Mouse (Mus musculus) hindbrain, postnatal 0 days (tissue): ENCODE measurements around the gene Plch1. TPM values are rescaled to one million over a fixed set of nuclear protein-coding genes. Genes with fewer than 3 reads are reported as not detected.
A peak's percentile ranks its signal among the peaks of the same experiment; 100 is the strongest.

Source experiments
- ATAC-seq: fragments of 200-750 bp; cut with Nextera tagmentation; 2 replicates; pipeline ENCODE4 v1.8.0; 2017; ENCODE audit warnings: mild to moderate bottlenecking, moderate TSS enrichment, moderate library complexity
- DNase-seq: peaks from one replicate; pipeline ENCODE4 v3.0.0-alpha.2; 2015; ENCODE audit warnings: low spot score
- H3K27ac ChIP-seq: fragments of 300-500 bp; sonication (generic); 2 replicates; pipeline ENCODE4 v1.5.1; 2014; ENCODE audit warnings: mild to moderate bottlenecking
- H3K27me3 ChIP-seq: fragments of 300-500 bp; sonication (generic); 2 replicates; pipeline ENCODE4 v1.6.1; 2014; ENCODE audit warnings: low read length, mixed read lengths; ENCODE audit not compliant: insufficient read depth
- H3K36me3 ChIP-seq: fragments of 300-500 bp; sonication (generic); 2 replicates; pipeline ENCODE4 v1.6.1; 2014; ENCODE audit warnings: low read length, mixed read lengths; ENCODE audit not compliant: insufficient read depth
- H3K4me1 ChIP-seq: fragments of 300-500 bp; sonication (generic); 2 replicates; pipeline ENCODE4 v1.6.1; 2014; ENCODE audit warnings: antibody characterized with exemption, low read length, mixed read lengths; ENCODE audit not compliant: insufficient read depth
- H3K4me2 ChIP-seq: fragments of 300-500 bp; sonication (generic); 2 replicates; pipeline ENCODE4 v1.6.1; 2014; ENCODE audit warnings: low read depth, mild to moderate bottlenecking, low read length, moderate library complexity, mixed read lengths
- H3K4me3 ChIP-seq: fragments of 300-500 bp; sonication (generic); 2 replicates; pipeline ENCODE4 v1.5.1; 2014; ENCODE audit warnings: low read length
- H3K9ac ChIP-seq: fragments of 300-500 bp; sonication (generic); replicated peaks from 2 replicates; pipeline ENCODE4 v1.6.1; 2014; ENCODE audit warnings: mild to moderate bottlenecking, low read length, moderate library complexity, mixed read lengths
- H3K9me3 ChIP-seq: fragments of 300-500 bp; sonication (generic); 2 replicates; pipeline ENCODE4 v1.6.1; 2016; ENCODE audit warnings: low read length, mixed read lengths
- CTCF ChIP-seq: IDR thresholded peaks from 2 replicates; pipeline ENCODE4 v1.5.1; 2016; ENCODE audit warnings: antibody characterized with exemption, control low read depth, low read depth
- WGBS: fragments of 180-500 bp; shearing (Covaris S2); extraction: QIAGEN DNeasy Blood & Tissue Kit; methylation state at CpG from one replicate; pipeline ENCODE4 v1.1.7; 2014; 5-methylcytosine and 5-hydroxymethylcytosine counted together
- polyA plus RNA-seq: library from polyadenylated mRNA; unstranded; fragments of >200 nt; fragmentation: Nextera tagmentation; extraction: Ambion mirVana; gene quantifications from 2 replicates; pipeline ENCODE4 v1.2.1, GENCODE M21; 2015
- total RNA-seq: library from RNA; depleted of rRNA; stranded (reverse); fragments of >200 nt; gene quantifications from 2 replicates; pipeline ENCODE4 v1.2.3, GENCODE M21; 2014

Gene Plch1
- total and polyA plus RNA-seq, 2 experiments from 2014 or later, result 4.1 to 11.7 TPM

- Histone ChIP-seq H3K4me3 (no peak overlapping the region), H3K9me3 (no peaks in the 10 kb centered on the region), H3K4me1 (0 out of 2 replicates have a peak, but pooled peaks cover 6% of the 10 kb centered on the region), H3K9ac (no peak overlapping the region), H3K27ac (no peak overlapping the region), H3K27me3 (no peaks in the 10 kb centered on the region), H3K4me2 (no peak overlapping the region), H3K36me3 (no peaks in the 10 kb centered on the region)
- no peak for TF ChIP-seq CTCF
- WGBS, result 21% methylated on average over 2 of the region's 2 CpGs
- DNase-seq (no peak), ATAC-seq (no peak)
These were observed 3.5 kb downstream of the Plch1 start for GRCm38 (mm10) chr3:63895786-63896185.

DNA sequence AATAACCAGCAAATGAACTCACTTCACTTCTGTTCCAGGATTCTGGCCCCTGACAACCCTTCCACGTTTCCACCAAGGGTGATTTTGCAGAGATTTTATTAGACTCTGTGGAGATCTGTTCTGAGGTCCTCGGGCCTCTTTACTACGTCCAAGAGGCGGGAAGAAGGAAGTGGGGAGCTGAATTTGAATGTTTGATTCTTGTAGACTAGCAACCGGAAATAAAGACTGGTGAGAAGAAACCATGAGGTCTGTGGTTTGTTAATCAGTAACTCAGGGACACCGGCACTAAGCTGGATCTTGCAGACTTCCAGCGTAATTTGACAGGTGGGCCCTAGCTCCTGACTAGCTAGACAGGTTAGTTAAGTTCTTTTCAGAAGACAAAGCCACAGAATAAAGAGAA lies 5.6 kb downstream of the Plch1 start:
- no peak for TF ChIP-seq CTCF
- Histone ChIP-seq H3K9me3 (no peaks in the 10 kb centered on the region), H3K36me3 (no peaks in the 10 kb centered on the region), H3K27ac (no peak overlapping the region), H3K27me3 (no peaks in the 10 kb centered on the region), H3K4me3 (no peak overlapping the region), H3K4me2 (no peak overlapping the region), H3K4me1 (0 out of 2 replicates have a peak, but pooled peaks cover 6% of the 10 kb centered on the region), H3K9ac (no peak overlapping the region)
- no peak for DNase-seq
- no peak for ATAC-seq
- WGBS, result 55% methylated on average over 7 of the region's 7 CpGs

- no peaks in the 10 kb centered on the region for H3K27me3 ChIP-seq
- ATAC-seq (no peak), DNase-seq (no peak)
- H3K9me3 ChIP-seq, result no peaks in the 10 kb centered on the region
- H3K4me3 ChIP-seq, result no peak overlapping the region
- H3K36me3 ChIP-seq, result no peaks in the 10 kb centered on the region
- no peak overlapping the region for H3K4me2 ChIP-seq
- TF ChIP-seq CTCF, result no peak
- WGBS, result 40% methylated on average over 3 of the region's 3 CpGs
- no peak overlapping the region for H3K27ac ChIP-seq
- H3K9ac ChIP-seq, result no peak overlapping the region
- H3K4me1 ChIP-seq, result no peaks in the 10 kb centered on the region
These were observed 7.1 kb downstream of the Plch1 start for GRCm38 (mm10) chr3:63892154-63892553.

DNA sequence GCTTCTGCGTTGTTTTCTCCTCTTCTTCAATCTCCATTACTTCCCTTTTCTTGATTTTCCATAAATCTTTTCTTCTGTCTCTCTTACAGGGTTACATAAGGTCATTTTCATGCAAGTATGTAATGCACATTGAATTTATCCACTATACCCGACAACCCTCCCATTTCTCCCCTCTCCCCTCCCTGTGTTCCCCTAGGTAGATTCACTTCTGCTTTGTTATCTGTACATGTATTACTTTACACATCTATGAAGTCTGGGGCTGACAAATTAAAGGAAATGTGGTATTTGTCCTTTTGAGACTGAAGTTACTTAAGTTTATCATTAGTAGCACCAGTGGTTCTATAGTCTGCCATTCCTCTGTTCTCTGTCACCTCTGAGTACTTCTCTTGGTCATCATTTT lies 18.2 kb downstream of the Plch1 start:
- ATAC-seq, result no peak

GRCm38 (mm10) chr3:63878995-63879666 lies 20.1 kb downstream of the Plch1 start:
- H3K27ac ChIP-seq, result no peak overlapping the region
- no peak for TF ChIP-seq CTCF

More for the DNA sequence above, 18.2 kb downstream of the Plch1 start:
- Histone ChIP-seq H3K9me3 (no peaks in the 10 kb centered on the region), H3K4me1 (no peaks in the 10 kb centered on the region; the same call in 1 of the 2 replicates), H3K9ac (no peak overlapping the region), H3K4me3 (no peak overlapping the region), H3K27ac (no peak overlapping the region), H3K27me3 (no peaks in the 10 kb centered on the region), H3K4me2 (no peak overlapping the region), H3K36me3 (no peaks in the 10 kb centered on the region)
- DNase-seq, result no peak
- 93% methylated on average over 2 of the region's 2 CpGs for WGBS
- TF ChIP-seq CTCF, result no peak

DNA sequence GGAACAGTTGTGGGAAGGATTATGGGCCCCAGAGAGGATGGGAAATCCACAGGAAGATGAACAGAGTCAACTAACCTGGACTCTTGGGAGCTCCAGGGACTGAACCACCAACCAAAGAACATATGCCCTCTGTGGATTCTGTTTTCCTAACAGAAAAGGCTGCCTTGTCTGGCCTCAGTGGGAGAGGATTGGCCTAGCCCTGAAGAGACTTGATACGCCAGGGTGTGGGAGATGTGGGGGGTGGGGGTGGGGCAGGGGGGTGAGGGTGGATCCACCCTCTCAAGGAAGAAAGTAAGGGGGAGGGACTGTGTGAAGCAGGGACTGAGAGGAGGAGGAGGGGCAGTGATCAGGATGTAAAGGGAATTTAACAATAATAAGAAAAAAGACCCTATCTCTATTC lies 26.5 kb downstream of the Plch1 start:
- DNase-seq, result no peak
- TF ChIP-seq CTCF, result no peak
- WGBS, result 56% methylated on average over 1 of the region's 1 CpGs

More at GRCm38 (mm10) chr3:63878995-63879666, 20.1 kb downstream of the Plch1 start:
- no peaks in the 10 kb centered on the region for H3K9me3 ChIP-seq
- no peaks in the 10 kb centered on the region; the same call in 1 of the 2 replicates for H3K4me1 ChIP-seq
- no peak for ATAC-seq
- no peaks in the 10 kb centered on the region for H3K27me3 ChIP-seq
- H3K9ac ChIP-seq, result no peak overlapping the region
- no peaks in the 10 kb centered on the region for H3K36me3 ChIP-seq
- no peak for DNase-seq
- no peak overlapping the region for H3K4me2 ChIP-seq
- H3K4me3 ChIP-seq, result no peak overlapping the region
- 41% methylated on average over 4 of the region's 4 CpGs for WGBS

DNA sequence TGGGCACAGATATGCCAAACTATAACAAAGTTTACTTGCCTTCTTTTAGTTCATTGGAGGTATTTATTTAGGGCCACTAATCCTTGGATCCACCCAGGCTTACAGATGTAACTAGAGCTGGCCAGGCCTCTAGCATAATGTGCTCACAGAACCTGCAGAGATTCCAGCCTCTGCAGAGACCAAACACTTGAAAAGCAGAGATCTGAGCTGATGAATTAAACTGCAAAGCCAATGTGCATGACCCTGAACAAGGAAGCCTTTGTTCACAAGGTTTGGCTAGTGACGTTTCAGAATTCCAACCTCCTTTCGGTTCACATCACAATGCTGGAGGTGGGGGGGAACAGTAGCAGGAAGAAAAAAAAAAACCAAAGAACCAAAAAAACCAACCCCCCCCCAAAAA lies 28.0 kb downstream of the Plch1 start:
- WGBS, result 16% methylated on average over 2 of the region's 2 CpGs
- peak; percentile 50 for ATAC-seq
- Histone ChIP-seq H3K4me2 (no peak overlapping the region), H3K36me3 (no peaks in the 10 kb centered on the region), H3K27me3 (no peaks in the 10 kb centered on the region), H3K4me3 (no peak overlapping the region), H3K9ac (no peak overlapping the region), H3K9me3 (no peaks in the 10 kb centered on the region), H3K4me1 (no peaks in the 10 kb centered on the region), H3K27ac (no peak overlapping the region)
- TF ChIP-seq CTCF, result no peak
- DNase-seq, result peak; percentile 27

More for the DNA sequence above, 26.5 kb downstream of the Plch1 start:
- Histone ChIP-seq H3K4me1 (no peaks in the 10 kb centered on the region), H3K9ac (no peak overlapping the region), H3K4me3 (no peak overlapping the region), H3K36me3 (no peaks in the 10 kb centered on the region), H3K27me3 (no peaks in the 10 kb centered on the region), H3K4me2 (no peak overlapping the region), H3K9me3 (no peaks in the 10 kb centered on the region), H3K27ac (no peak overlapping the region)
- no peak for ATAC-seq
